Mouse (Mus musculus) olfactory bulb, adult 2 months (tissue): ENCODE results near the gene Ntan1. TPM values are rescaled to one million over a fixed set of nuclear protein-coding genes. Genes with fewer than 3 reads are reported as not detected.
"Not testable (repeated sequence)": the region's sequence is repeated elsewhere in the genome, so short reads cannot be mapped to it uniquely, and the experiment has no call there.

ENCODE experiments used
- H3K27ac ChIP-seq: fragments of 200-500 bp; 2 replicates; pipeline ENCODE4 v1.5.1; 2012; ENCODE audit warnings: low read depth, low read length; ENCODE audit not compliant: insufficient read depth
- H3K4me1 ChIP-seq: fragments of 200-500 bp; 2 replicates; pipeline ENCODE4 v1.6.1; 2012; ENCODE audit warnings: low read length; ENCODE audit not compliant: control insufficient read depth, insufficient read depth
- H3K4me3 ChIP-seq: fragments of 200-500 bp; 2 replicates; pipeline ENCODE4 v1.5.1; 2012; ENCODE audit warnings: mild to moderate bottlenecking, low read depth, low read length, moderate library complexity; ENCODE audit not compliant: insufficient read depth
- CTCF ChIP-seq: fragments of 200-500 bp; IDR thresholded peaks from 2 replicates; pipeline ENCODE4 v1.5.1; 2012; ENCODE audit warnings: low read depth, mild to moderate bottlenecking, low read length, moderate library complexity; ENCODE audit not compliant: insufficient read depth
- POLR2A ChIP-seq: fragments of 200-500 bp; IDR thresholded peaks from 2 replicates; pipeline ENCODE4 v1.6.1; 2012; ENCODE audit warnings: mild to moderate bottlenecking, low read depth, low read length, moderate library complexity; ENCODE audit not compliant: insufficient read depth
- WGBS: fragments of 180-500 bp; shearing (Covaris S2); methylation state at CpG from one replicate; pipeline ENCODE4 v1.1.7; 2018; 5-methylcytosine and 5-hydroxymethylcytosine counted together
- polyA plus RNA-seq: library from polyadenylated mRNA; stranded (reverse); fragments of >200 nt; gene quantifications from 2 replicates; pipeline ENCODE4 v1.2.4, GENCODE M21; 2012; ENCODE audit warnings: low replicate concordance; ENCODE audit not compliant: missing spikeins, insufficient read depth, insufficient read length

Gene Ntan1
- polyA plus RNA-seq, 1 experiment = not detected

- 80% methylated on average over 2 of the region's 2 CpGs for WGBS
- Histone ChIP-seq H3K4me3 (no peak overlapping the region), H3K4me1 (no peaks in the 10 kb centered on the region), H3K27ac (no peak overlapping the region)
- TF ChIP-seq CTCF (no peak), POLR2A (no peak)
Measured at GRCm38 (mm10) chr16:13848310-13848709, 29.7 kb downstream of the Ntan1 start.

GRCm38 (mm10) chr16:13851446-13851845 lies 32.8 kb downstream of the Ntan1 start:
- 94% methylated on average over 4 of the region's 4 CpGs for WGBS
- no peak overlapping the region for H3K4me3 ChIP-seq
- H3K27ac ChIP-seq = no peak overlapping the region
- H3K4me1 ChIP-seq = no peaks in the 10 kb centered on the region
- TF ChIP-seq POLR2A = no peak

- no peak for TF ChIP-seq POLR2A
- no peak for TF ChIP-seq CTCF
- Histone ChIP-seq H3K4me1 (no peaks in the 10 kb centered on the region), H3K4me3 (no peak overlapping the region), H3K27ac (no peak overlapping the region)
- WGBS = 98% methylated on average over 4 of the region's 4 CpGs
Measured at GRCm38 (mm10) chr16:13853886-13854285, 35.2 kb downstream of the Ntan1 start.

GRCm38 (mm10) chr16:13866076-13866475 lies 47.4 kb downstream of the Ntan1 start:
- H3K27ac ChIP-seq = no peak overlapping the region
- WGBS = 91% methylated on average over 4 of the region's 4 CpGs

GRCm38 (mm10) chr16:13866616-13867015 lies 48.0 kb downstream of the Ntan1 start:
- no peak overlapping the region for H3K27ac ChIP-seq
- 82% methylated on average over 5 of the region's 5 CpGs for WGBS
- H3K4me1 ChIP-seq = peaks cover 5% of the 10 kb centered on the region; the same call in 1 of the 2 replicates
- TF ChIP-seq POLR2A (no peak), CTCF (no peak)
- H3K4me3 ChIP-seq = no peak overlapping the region

More at GRCm38 (mm10) chr16:13866076-13866475, 47.4 kb downstream of the Ntan1 start:
- Histone ChIP-seq H3K4me3 (no peak overlapping the region), H3K4me1 (peaks cover 5% of the 10 kb centered on the region; the same call in 1 of the 2 replicates)
- TF ChIP-seq POLR2A = no peak
- TF ChIP-seq CTCF = no peak

- not testable (repeated sequence) for H3K27ac ChIP-seq, H3K4me3 ChIP-seq, H3K4me1 ChIP-seq
- WGBS = 27% methylated on average over 5 of the region's 5 CpGs
Measured at GRCm38 (mm10) chr16:13867406-13867805, 48.8 kb downstream of the Ntan1 start.

- no peak for TF ChIP-seq CTCF
- TF ChIP-seq POLR2A = no peak
- Histone ChIP-seq H3K27ac (peak overlapping the region; percentile 33; the same call in 1 of the 2 replicates), H3K4me3 (peak overlapping the region; percentile 17), H3K4me1 (peaks cover 5% of the 10 kb centered on the region; the same call in 1 of the 2 replicates)
- WGBS = 38% methylated on average over 42 of the region's 42 CpGs
Measured at GRCm38 (mm10) chr16:13867910-13868514, 49.4 kb downstream of the Ntan1 start.

- TF ChIP-seq POLR2A = no peak
- TF ChIP-seq CTCF = no peak
- WGBS = 79% methylated on average over 4 of the region's 4 CpGs
- H3K27ac ChIP-seq = no peak overlapping the region
- H3K4me1 ChIP-seq = no peaks in the 10 kb centered on the region
- H3K4me3 ChIP-seq = no peak overlapping the region
Measured at GRCm38 (mm10) chr16:13875483-13875882, 56.8 kb downstream of the Ntan1 start.

- no peak for TF ChIP-seq POLR2A
- TF ChIP-seq CTCF = no peak
- no peak overlapping the region for H3K4me3 ChIP-seq
- WGBS = 49% methylated on average over 3 of the region's 3 CpGs
- H3K27ac ChIP-seq = no peak overlapping the region
- no peaks in the 10 kb centered on the region for H3K4me1 ChIP-seq
Measured at GRCm38 (mm10) chr16:13883094-13883774, 64.6 kb downstream of the Ntan1 start.

Other genes with a start within 250 kb of the Ntan1 start
- not detected in 2 replicates for gene Parn, start 150.7 kb upstream of the Ntan1 start, polyA plus RNA-seq
- gene Bfar, start 147.0 kb upstream of the Ntan1 start, polyA plus RNA-seq = not detected in 2 replicates
- gene 3110001I22Rik, start 146.9 kb upstream of the Ntan1 start, polyA plus RNA-seq = not detected in 2 replicates
- not detected in 2 replicates for gene Pla2g10, start 87.9 kb upstream of the Ntan1 start, polyA plus RNA-seq
- not detected in 2 replicates for gene Rrn3, start 38.1 kb upstream of the Ntan1 start, polyA plus RNA-seq
- not detected in 2 replicates for gene Pdxdc1, start 84.3 kb downstream of the Ntan1 start, polyA plus RNA-seq
- not detected in 2 replicates for gene Mpv17l, start 84.3 kb downstream of the Ntan1 start, polyA plus RNA-seq
- gene 2900011O08Rik, start 167.8 kb downstream of the Ntan1 start, polyA plus RNA-seq = 782 TPM in 1 of 2 replicates, not detected in the other
- not detected in 2 replicates for gene Ifitm7, start 168.0 kb downstream of the Ntan1 start, polyA plus RNA-seq